Mouse (Mus musculus): Measurements from ENCODE around the gene Gm47189.
"Not testable (repeated sequence)": the region's sequence is repeated elsewhere in the genome, so short reads cannot be mapped to it uniquely, and the experiment has no call there.

DNA sequence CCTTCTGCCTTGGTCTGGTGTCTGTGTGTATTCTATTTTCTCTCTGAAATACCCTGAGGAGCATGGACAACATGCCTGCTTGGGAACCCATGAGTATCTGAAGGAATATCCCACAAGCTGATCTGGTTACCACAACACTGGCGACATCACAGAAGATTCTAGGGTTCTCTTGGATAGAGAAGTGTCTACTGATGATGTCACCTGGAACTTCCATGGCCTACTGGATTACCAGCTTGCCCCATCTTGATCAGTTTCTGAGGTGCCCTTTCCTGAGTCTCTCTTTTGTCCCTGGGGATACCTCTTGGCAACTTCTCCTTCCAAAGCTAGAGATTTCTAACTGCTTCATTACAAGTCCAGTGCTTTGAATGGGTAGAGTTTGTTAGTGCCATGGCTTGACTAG is 21.7 kb downstream of the Gm47189 start, which contains the start of gene Gm7929:
- not testable (repeated sequence) for TF ChIP-seq POLR2A, CTCF (IDR thresholded peaks at IDR 0.05; ENCODE audit: extremely low read depth, insufficient read depth, low read length)
